Mouse (Mus musculus) olfactory bulb, adult 2 months (tissue): ENCODE data around the gene Ppp1r32. TPM values are rescaled to one million over a fixed set of nuclear protein-coding genes. Genes with fewer than 3 reads are reported as not detected.

Experiments used
- H3K27ac ChIP-seq: fragments of 200-500 bp; 2 replicates; pipeline ENCODE4 v1.5.1; 2012; ENCODE audit warnings: low read depth, low read length; ENCODE audit not compliant: insufficient read depth
- H3K4me1 ChIP-seq: fragments of 200-500 bp; 2 replicates; pipeline ENCODE4 v1.6.1; 2012; ENCODE audit warnings: low read length; ENCODE audit not compliant: control insufficient read depth, insufficient read depth
- H3K4me3 ChIP-seq: fragments of 200-500 bp; 2 replicates; pipeline ENCODE4 v1.5.1; 2012; ENCODE audit warnings: mild to moderate bottlenecking, low read depth, low read length, moderate library complexity; ENCODE audit not compliant: insufficient read depth
- CTCF ChIP-seq: fragments of 200-500 bp; IDR thresholded peaks from 2 replicates; pipeline ENCODE4 v1.5.1; 2012; ENCODE audit warnings: low read depth, mild to moderate bottlenecking, low read length, moderate library complexity; ENCODE audit not compliant: insufficient read depth
- POLR2A ChIP-seq: fragments of 200-500 bp; IDR thresholded peaks from 2 replicates; pipeline ENCODE4 v1.6.1; 2012; ENCODE audit warnings: mild to moderate bottlenecking, low read depth, low read length, moderate library complexity; ENCODE audit not compliant: insufficient read depth
- WGBS: fragments of 180-500 bp; shearing (Covaris S2); methylation state at CpG from one replicate; pipeline ENCODE4 v1.1.7; 2018; 5-methylcytosine and 5-hydroxymethylcytosine counted together
- polyA plus RNA-seq: library from polyadenylated mRNA; stranded (reverse); fragments of >200 nt; gene quantifications from 2 replicates; pipeline ENCODE4 v1.2.4, GENCODE M21; 2012; ENCODE audit warnings: low replicate concordance; ENCODE audit not compliant: missing spikeins, insufficient read depth, insufficient read length

Gene Ppp1r32
- polyA plus RNA-seq, result not detected in 2 replicates

- H3K4me3 ChIP-seq, result no peak within 1 kb of the TSS
- WGBS, result 57% methylated on average over 6 of the region's 6 CpGs
- no peaks in the 10 kb centered on the region for H3K4me1 ChIP-seq
- TF ChIP-seq CTCF (no peak), POLR2A (no peak)
- no peak within 1 kb of the TSS for H3K27ac ChIP-seq
These were observed at the start of gene Ppp1r32 for GRCm38 (mm10) chr19:10482703-10483102. Gene Ppp1r32 (minus strand): TSS chr19:10482928.

GRCm38 (mm10) chr19:10530082-10530481, 47.4 kb upstream of the Ppp1r32 start:
- 97% methylated on average over 1 of the region's 1 CpGs for WGBS
- Histone ChIP-seq H3K4me1 (no peaks in the 10 kb centered on the region), H3K4me3 (no peak overlapping the region), H3K27ac (no peak overlapping the region)
- no peak for TF ChIP-seq CTCF
- TF ChIP-seq POLR2A, result no peak

GRCm38 (mm10) chr19:10525910-10526309, 43.2 kb upstream of the Ppp1r32 start, which contains the start of gene Sdhaf2:
Gene Sdhaf2 (minus strand): TSS chr19:10526142.
- Histone ChIP-seq H3K4me1 (peaks cover 3% of the 10 kb centered on the region; the same call in 1 of the 2 replicates), H3K27ac (peak within 1 kb of the TSS; percentile 76), H3K4me3 (peak within 1 kb of the TSS; percentile 75)
- WGBS, result 0% methylated on average over 11 of the region's 11 CpGs
- TF ChIP-seq CTCF, result no peak
- TF ChIP-seq POLR2A, result no peak

- peak within 1 kb of the TSS; percentile 96 for H3K27ac ChIP-seq
- under 1% methylated on average over 83 of the region's 93 CpGs for WGBS
These were observed 42.6 kb upstream of the Ppp1r32 start, which contains the start of gene Cpsf7 for GRCm38 (mm10) chr19:10525106-10525901. Gene Cpsf7 (plus strand): TSS chr19:10525266.

GRCm38 (mm10) chr19:10524784-10525105, 42.0 kb upstream of the Ppp1r32 start:
- peak overlapping the region; percentile 75 for H3K4me3 ChIP-seq
- TF ChIP-seq POLR2A (no peak; the same call in 1 of the 2 replicates), CTCF (no peak)
- WGBS, result under 1% methylated on average over 19 of the region's 19 CpGs
- H3K4me1 ChIP-seq, result peaks cover 3% of the 10 kb centered on the region; the same call in 1 of the 2 replicates
- peak overlapping the region; percentile 96 for H3K27ac ChIP-seq

More at GRCm38 (mm10) chr19:10525106-10525901, 42.6 kb upstream of the Ppp1r32 start, which contains the start of gene Cpsf7:
- H3K4me3 ChIP-seq, result peak within 1 kb of the TSS; percentile 75
- peaks cover 3% of the 10 kb centered on the region; the same call in 1 of the 2 replicates for H3K4me1 ChIP-seq
- TF ChIP-seq POLR2A, result 0 out of 2 replicates have a peak, but pooled peaks have one; percentile 66
- TF ChIP-seq CTCF, result no peak

GRCm38 (mm10) chr19:10523483-10524080, 40.9 kb upstream of the Ppp1r32 start:
- Histone ChIP-seq H3K27ac (no peak overlapping the region), H3K4me1 (peaks cover 3% of the 10 kb centered on the region; the same call in 1 of the 2 replicates), H3K4me3 (no peak overlapping the region)
- WGBS, result 84% methylated on average over 5 of the region's 5 CpGs
- no peak for TF ChIP-seq CTCF
- TF ChIP-seq POLR2A, result no peak

- TF ChIP-seq POLR2A, result no peak
- no peak for TF ChIP-seq CTCF
- 77% methylated on average over 1 of the region's 1 CpGs for WGBS
- Histone ChIP-seq H3K4me3 (no peak overlapping the region), H3K4me1 (peaks cover 3% of the 10 kb centered on the region; the same call in 1 of the 2 replicates), H3K27ac (no peak overlapping the region)
These were observed 39.2 kb upstream of the Ppp1r32 start for GRCm38 (mm10) chr19:10521926-10522325.

- TF ChIP-seq POLR2A, result no peak
- TF ChIP-seq CTCF, result no peak
- no peak overlapping the region for H3K4me3 ChIP-seq
- no peak overlapping the region for H3K27ac ChIP-seq
- WGBS, result 48% methylated on average over 1 of the region's 1 CpGs
- H3K4me1 ChIP-seq, result peaks cover 3% of the 10 kb centered on the region; the same call in 1 of the 2 replicates
These were observed 37.6 kb upstream of the Ppp1r32 start for GRCm38 (mm10) chr19:10520355-10520754.

GRCm38 (mm10) chr19:10510759-10511330, 28.1 kb upstream of the Ppp1r32 start:
- Histone ChIP-seq H3K27ac (no peak overlapping the region), H3K4me3 (no peak overlapping the region), H3K4me1 (0 out of 2 replicates have a peak, but pooled peaks cover 2% of the 10 kb centered on the region)
- WGBS, result 79% methylated on average over 6 of the region's 6 CpGs
- no peak for TF ChIP-seq CTCF
- no peak for TF ChIP-seq POLR2A

- Histone ChIP-seq H3K27ac (no peak overlapping the region), H3K4me3 (no peak overlapping the region), H3K4me1 (0 out of 2 replicates have a peak, but pooled peaks cover 2% of the 10 kb centered on the region)
- 9% methylated on average over 4 of the region's 4 CpGs for WGBS
- TF ChIP-seq CTCF (peak; percentile 72), POLR2A (no peak)
These were observed 19.8 kb upstream of the Ppp1r32 start for GRCm38 (mm10) chr19:10502571-10502970.
